Mouse (Mus musculus) limb, embryonic 12.5 days (tissue): ENCODE data around the gene Acer3. TPM values are rescaled to one million over a fixed set of nuclear protein-coding genes. Genes with fewer than 3 reads are reported as not detected.

ENCODE experiments used
- ATAC-seq: fragments of 200-750 bp; cut with Nextera tagmentation; 2 replicates; pipeline ENCODE4 v1.8.0; 2017; ENCODE audit warnings: low read depth, moderate TSS enrichment; ENCODE audit not compliant: insufficient number of reproducible peaks, insufficient read depth, low FRiP score, low TSS enrichment
- H3K27ac ChIP-seq: fragments of 300-500 bp; sonication (generic); 2 replicates; pipeline ENCODE4 v1.5.1; 2016; ENCODE audit warnings: mild to moderate bottlenecking, moderate library complexity
- H3K27me3 ChIP-seq: fragments of 300-500 bp; sonication (generic); 2 replicates; pipeline ENCODE4 v1.6.1; 2016; ENCODE audit warnings: mild to moderate bottlenecking, moderate library complexity
- H3K36me3 ChIP-seq: fragments of 300-500 bp; sonication (generic); 2 replicates; pipeline ENCODE4 v1.6.1; 2016; ENCODE audit warnings: mild to moderate bottlenecking, moderate library complexity
- H3K4me1 ChIP-seq: fragments of 300-500 bp; sonication (generic); replicated peaks from 2 replicates; pipeline ENCODE4 v1.6.1; 2016
- H3K4me2 ChIP-seq: fragments of 300-500 bp; sonication (generic); 2 replicates; pipeline ENCODE4 v1.6.1; 2016; ENCODE audit warnings: mild to moderate bottlenecking, moderate library complexity
- H3K4me3 ChIP-seq: fragments of 300-500 bp; sonication (generic); replicated peaks from 2 replicates; pipeline ENCODE4 v1.5.1; 2016; ENCODE audit warnings: mild to moderate bottlenecking
- H3K9ac ChIP-seq: fragments of 300-500 bp; sonication (generic); replicated peaks from 2 replicates; pipeline ENCODE4 v1.6.1; 2016; ENCODE audit warnings: mild to moderate bottlenecking, moderate library complexity
- H3K9me3 ChIP-seq: fragments of 300-500 bp; sonication (generic); 2 replicates; pipeline ENCODE4 v1.6.1; 2016; ENCODE audit warnings: mild to moderate bottlenecking, moderate library complexity
- WGBS: fragments of 180-500 bp; shearing (Covaris S2); methylation state at CpG from one replicate; pipeline ENCODE4 v1.1.7; 2016; 5-methylcytosine and 5-hydroxymethylcytosine counted together
- polyA plus RNA-seq: library from polyadenylated mRNA; unstranded; fragments of >200 nt; fragmentation: Nextera tagmentation; extraction: Ambion mirVana; gene quantifications from 2 replicates; pipeline ENCODE4 v1.2.1, GENCODE M21; 2016

Gene Acer3
- polyA plus RNA-seq, 1 experiment from 2014 or later: 25.4 TPM

GRCm38 (mm10) chr7:98333507-98333906, 12.5 kb upstream of the Acer3 start:
- 91% methylated on average over 5 of the region's 5 CpGs for WGBS
- H3K27me3 ChIP-seq: no peaks in the 10 kb centered on the region
- H3K9me3 ChIP-seq: no peaks in the 10 kb centered on the region
- H3K27ac ChIP-seq: no peak overlapping the region
- no peak overlapping the region for H3K4me2 ChIP-seq
- H3K4me3 ChIP-seq: no peak overlapping the region
- ATAC-seq: no peak
- no peaks in the 10 kb centered on the region for H3K4me1 ChIP-seq
- no peaks in the 10 kb centered on the region for H3K36me3 ChIP-seq
- no peak overlapping the region for H3K9ac ChIP-seq

- Histone ChIP-seq H3K9ac (no peak overlapping the region), H3K27me3 (no peaks in the 10 kb centered on the region), H3K4me1 (no peaks in the 10 kb centered on the region), H3K4me3 (no peak overlapping the region), H3K4me2 (no peak overlapping the region), H3K27ac (no peak overlapping the region), H3K9me3 (no peaks in the 10 kb centered on the region), H3K36me3 (no peaks in the 10 kb centered on the region)
- no peak for ATAC-seq
- WGBS: 61% methylated on average over 5 of the region's 5 CpGs
Observed at GRCm38 (mm10) chr7:98332678-98333397, 11.8 kb upstream of the Acer3 start.

GRCm38 (mm10) chr7:98331932-98332331, 10.9 kb upstream of the Acer3 start:
- Histone ChIP-seq H3K4me3 (no peak overlapping the region), H3K4me2 (no peak overlapping the region), H3K9ac (no peak overlapping the region), H3K36me3 (no peaks in the 10 kb centered on the region), H3K27ac (no peak overlapping the region), H3K4me1 (no peaks in the 10 kb centered on the region), H3K9me3 (no peaks in the 10 kb centered on the region), H3K27me3 (no peaks in the 10 kb centered on the region)
- ATAC-seq: no peak
- 33% methylated on average over 3 of the region's 3 CpGs for WGBS

GRCm38 (mm10) chr7:98330375-98331002, 9.5 kb upstream of the Acer3 start:
- Histone ChIP-seq H3K27me3 (no peaks in the 10 kb centered on the region), H3K36me3 (no peaks in the 10 kb centered on the region), H3K27ac (no peak overlapping the region), H3K9me3 (no peaks in the 10 kb centered on the region), H3K4me3 (no peak overlapping the region), H3K9ac (no peak overlapping the region), H3K4me2 (no peak overlapping the region), H3K4me1 (no peaks in the 10 kb centered on the region)
- ATAC-seq: no peak
- 67% methylated on average over 2 of the region's 2 CpGs for WGBS

GRCm38 (mm10) chr7:98329651-98330374, 8.8 kb upstream of the Acer3 start:
- 78% methylated on average over 7 of the region's 7 CpGs for WGBS
- Histone ChIP-seq H3K27ac (no peak overlapping the region), H3K4me1 (no peaks in the 10 kb centered on the region), H3K9me3 (no peaks in the 10 kb centered on the region), H3K9ac (no peak overlapping the region), H3K4me3 (no peak overlapping the region), H3K4me2 (no peak overlapping the region), H3K36me3 (no peaks in the 10 kb centered on the region), H3K27me3 (no peaks in the 10 kb centered on the region)
- no peak for ATAC-seq

- Histone ChIP-seq H3K4me2 (no peak overlapping the region), H3K4me3 (no peak overlapping the region), H3K27ac (no peak overlapping the region), H3K27me3 (no peaks in the 10 kb centered on the region), H3K9ac (no peak overlapping the region), H3K4me1 (no peaks in the 10 kb centered on the region; the same call in 1 of the 2 replicates), H3K36me3 (no peaks in the 10 kb centered on the region), H3K9me3 (no peaks in the 10 kb centered on the region)
- no peak for ATAC-seq
- 61% methylated on average over 2 of the region's 2 CpGs for WGBS
Observed at GRCm38 (mm10) chr7:98328311-98328710, 7.3 kb upstream of the Acer3 start.

GRCm38 (mm10) chr7:98326051-98326450, 5.0 kb upstream of the Acer3 start:
- H3K36me3 ChIP-seq: no peaks in the 10 kb centered on the region

GRCm38 (mm10) chr7:98324228-98324627, 3.2 kb upstream of the Acer3 start:
- H3K27ac ChIP-seq: no peak overlapping the region
- H3K27me3 ChIP-seq: no peaks in the 10 kb centered on the region
- H3K4me3 ChIP-seq: no peak overlapping the region
- no peak overlapping the region for H3K4me2 ChIP-seq
- no peaks in the 10 kb centered on the region for H3K36me3 ChIP-seq
- H3K4me1 ChIP-seq: no peaks in the 10 kb centered on the region; the same call in 1 of the 2 replicates
- 81% methylated on average over 1 of the region's 1 CpGs for WGBS
- no peak for ATAC-seq
- H3K9me3 ChIP-seq: no peaks in the 10 kb centered on the region
- no peak overlapping the region for H3K9ac ChIP-seq

More at GRCm38 (mm10) chr7:98326051-98326450, 5.0 kb upstream of the Acer3 start:
- no peaks in the 10 kb centered on the region for H3K9me3 ChIP-seq
- 89% methylated on average over 7 of the region's 7 CpGs for WGBS
- H3K9ac ChIP-seq: no peak overlapping the region
- ATAC-seq: no peak
- H3K4me1 ChIP-seq: no peaks in the 10 kb centered on the region; the same call in 1 of the 2 replicates
- no peak overlapping the region for H3K4me2 ChIP-seq
- no peak overlapping the region for H3K27ac ChIP-seq
- no peak overlapping the region for H3K4me3 ChIP-seq
- H3K27me3 ChIP-seq: no peaks in the 10 kb centered on the region

GRCm38 (mm10) chr7:98323288-98324019, 2.4 kb upstream of the Acer3 start:
- Histone ChIP-seq H3K4me3 (no peak overlapping the region), H3K36me3 (no peaks in the 10 kb centered on the region), H3K9me3 (no peaks in the 10 kb centered on the region), H3K27ac (no peak overlapping the region), H3K4me2 (no peak overlapping the region), H3K4me1 (no peaks in the 10 kb centered on the region; the same call in 1 of the 2 replicates), H3K27me3 (no peaks in the 10 kb centered on the region), H3K9ac (no peak overlapping the region)
- WGBS: 43% methylated on average over 5 of the region's 5 CpGs
- ATAC-seq: no peak

GRCm38 (mm10) chr7:98322415-98322814, 1.4 kb upstream of the Acer3 start:
- no peak overlapping the region for H3K9ac ChIP-seq
- no peak for ATAC-seq
- WGBS: 74% methylated on average over 3 of the region's 3 CpGs

More at GRCm38 (mm10) chr7:98322415-98322814, 1.4 kb upstream of the Acer3 start:
- Histone ChIP-seq H3K4me2 (no peak overlapping the region), H3K36me3 (no peaks in the 10 kb centered on the region), H3K4me3 (no peak overlapping the region), H3K4me1 (no peaks in the 10 kb centered on the region; the same call in 1 of the 2 replicates), H3K9me3 (no peaks in the 10 kb centered on the region), H3K27ac (no peak overlapping the region), H3K27me3 (no peaks in the 10 kb centered on the region)
